In the genomic region with DNA sequence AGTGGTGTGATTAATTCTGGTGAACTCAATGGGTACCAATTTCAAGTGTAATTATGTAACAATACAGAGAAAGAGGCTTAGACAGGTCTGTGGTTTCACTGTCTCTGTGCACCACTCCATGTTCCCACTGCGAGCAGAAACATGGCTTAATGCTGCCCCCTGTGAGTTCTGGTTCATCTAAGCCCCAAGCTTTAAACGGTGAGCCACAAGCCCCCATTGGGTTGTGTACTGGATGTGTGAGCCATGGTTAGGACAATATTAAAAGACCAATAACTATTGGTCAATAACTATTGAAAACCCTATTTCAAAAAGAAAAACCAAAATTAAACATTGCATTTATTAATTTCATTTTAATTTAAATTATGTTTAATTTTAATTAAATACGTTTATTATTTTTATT, we compare ENCODE assay signal across 15 mouse cellular contexts.
"Had no signal": no experiment of that assay in that cellular context is flagged by ENCODE, and none has a peak within 500 bp of the region (broad histone marks: within the 10 kb centered on the region; RNA-seq: fewer than 3 reads in every experiment).

No protein-coding gene starts in this region.

- H3K4me2 ChIP-seq: liver, embryonic 15.5 days; lung, embryonic 14.5 days; midbrain, embryonic 12.5 days; midbrain, embryonic 15.5 days; neural tube, embryonic 12.5 days; stomach, embryonic 15.5 days had no signal

- H3K27me3 ChIP-seq: liver, embryonic 15.5 days; megakaryocyte, embryonic 14.5 days; midbrain, embryonic 12.5 days; midbrain, embryonic 15.5 days; neural tube, embryonic 12.5 days; stomach, embryonic 15.5 days had no signal

- H3K4me3 ChIP-seq: liver, embryonic 15.5 days; megakaryocyte, embryonic 14.5 days; midbrain, embryonic 12.5 days; midbrain, embryonic 15.5 days; neural tube, embryonic 12.5 days; stomach, embryonic 15.5 days had no signal

- H3K4me1 ChIP-seq: midbrain, embryonic 12.5 days; midbrain, embryonic 15.5 days; neural tube, embryonic 12.5 days; stomach, embryonic 15.5 days had no signal

- H3K36me3 ChIP-seq: liver, embryonic 15.5 days; midbrain, embryonic 12.5 days; midbrain, embryonic 15.5 days; neural tube, embryonic 12.5 days; stomach, embryonic 15.5 days had no signal

- H3K9ac ChIP-seq: liver, embryonic 15.5 days; lung, embryonic 14.5 days; midbrain, embryonic 12.5 days; midbrain, embryonic 15.5 days; neural tube, embryonic 12.5 days; stomach, embryonic 15.5 days had no signal

- H3K27ac ChIP-seq: liver, embryonic 15.5 days; midbrain, embryonic 12.5 days; midbrain, embryonic 15.5 days; neural tube, embryonic 12.5 days; stomach, embryonic 15.5 days; stomach, postnatal 0 days had no signal

- H3K9me3 ChIP-seq: liver, embryonic 15.5 days; megakaryocyte, embryonic 14.5 days; midbrain, embryonic 12.5 days; midbrain, embryonic 15.5 days; neural tube, embryonic 12.5 days; stomach, embryonic 15.5 days had no signal

- DNase-seq: lung, adult 18-20 months; lung, embryonic 14.5 days; lung, postnatal 10 days; lung, postnatal 4 days; right cerebral cortex, postnatal 14 days; thymus, adult 2 months; thymus, postnatal 25 days; thymus, postnatal 4 days had no signal

- ATAC-seq: midbrain, embryonic 15.5 days had no signal
